Mouse (Mus musculus) right cerebral cortex, postnatal 14 days (tissue): ENCODE measurements around the gene Gm26965.
"Not testable (repeated sequence)": the region's sequence is repeated elsewhere in the genome, so short reads cannot be mapped to it uniquely, and the experiment has no call there.

Source experiments
- DNase-seq: peaks from one replicate; pipeline ENCODE4 v3.0.0; 2022

Gm26965 gene

GRCm38 (mm10) chr13:67525753-67526410 is at the start of gene Gm26965, which contains the start of gene Zfp87:
TSS of gene Gm26965 (minus strand) at chr13:67526151.
TSS of gene Zfp87 (minus strand) at chr13:67526177.
- peak; percentile 87 for DNase-seq

GRCm38 (mm10) chr13:67572591-67573189 is 46.7 kb upstream of the Gm26965 start:
- no peak for DNase-seq

GRCm38 (mm10) chr13:67553730-67554129 is 27.8 kb upstream of the Gm26965 start, which contains the start of gene Zfp748:
TSS of gene Zfp748 (minus strand) at chr13:67553830.
- no peak for DNase-seq

GRCm38 (mm10) chr13:67552505-67553346 is 26.8 kb upstream of the Gm26965 start:
- DNase-seq = peak; percentile 79

GRCm38 (mm10) chr13:67545941-67546340 is 20.0 kb upstream of the Gm26965 start:
- DNase-seq = no peak

- no peak for DNase-seq
Measured at GRCm38 (mm10) chr13:67527049-67527730, 1.2 kb upstream of the Gm26965 start.

- no peak for DNase-seq
Measured at GRCm38 (mm10) chr13:67500908-67501307, 25.0 kb downstream of the Gm26965 start.

- peak; percentile 59 for DNase-seq
Measured at GRCm38 (mm10) chr13:67500084-67500719, 25.7 kb downstream of the Gm26965 start, which contains the start of gene Zfp58. TSS of gene Zfp58 (minus strand) at chr13:67500555.

GRCm38 (mm10) chr13:67495631-67496030 is 30.3 kb downstream of the Gm26965 start:
- DNase-seq = no peak

GRCm38 (mm10) chr13:67484424-67484811 is 41.5 kb downstream of the Gm26965 start:
- no peak for DNase-seq

- DNase-seq = peak; percentile 72
Measured at GRCm38 (mm10) chr13:67483625-67484423, 42.1 kb downstream of the Gm26965 start, which contains the start of gene Zfp874b. TSS of gene Zfp874b (minus strand) at chr13:67484258.

- no peak for DNase-seq
Measured at GRCm38 (mm10) chr13:67481528-67481927, 44.4 kb downstream of the Gm26965 start.

GRCm38 (mm10) chr13:67469274-67469673 is 56.7 kb downstream of the Gm26965 start:
- DNase-seq = no peak

- not testable (repeated sequence) for DNase-seq
Measured at GRCm38 (mm10) chr13:67463506-67464185, 62.3 kb downstream of the Gm26965 start.

- no peak for DNase-seq
Measured at GRCm38 (mm10) chr13:67452021-67452309, 74.0 kb downstream of the Gm26965 start.

- peak; percentile 80 for DNase-seq
Measured at GRCm38 (mm10) chr13:67451172-67452020, 74.6 kb downstream of the Gm26965 start, which contains the start of gene Zfp874a. TSS of gene Zfp874a (minus strand) at chr13:67451624.
